Mouse (Mus musculus) hindbrain, embryonic 11.5 days (tissue): ENCODE measurements at regions not wholly inside any gene's neighbourhood (a gene's known extent, or its start where the extent isn't known, plus 50 kb on each side); places are given as distances from the start of the nearest gene placed in this dataset.

Source experiments
- ATAC-seq: fragments of 200-750 bp; cut with Nextera tagmentation; 2 replicates; pipeline ENCODE4 v1.8.0; 2017; ENCODE audit warnings: mild to moderate bottlenecking, moderate TSS enrichment, moderate library complexity; ENCODE audit not compliant: low FRiP score
- DNase-seq: peaks from one replicate; pipeline ENCODE4 v3.0.0-alpha.2; 2015; ENCODE audit warnings: low spot score
- H3K27ac ChIP-seq: fragments of 300-500 bp; sonication (generic); 2 replicates; pipeline ENCODE4 v1.5.1; 2014; ENCODE audit warnings: mild to moderate bottlenecking, low read depth, low read length
- H3K27me3 ChIP-seq: fragments of 300-500 bp; sonication (generic); 2 replicates; pipeline ENCODE4 v1.6.1; 2014; ENCODE audit warnings: mild to moderate bottlenecking, low read length, moderate library complexity, mixed read lengths; ENCODE audit not compliant: control insufficient read depth, insufficient read depth
- H3K36me3 ChIP-seq: fragments of 300-500 bp; sonication (generic); 2 replicates; pipeline ENCODE4 v1.6.1; 2014; ENCODE audit warnings: mild to moderate bottlenecking, low read length, moderate library complexity, mixed read lengths; ENCODE audit not compliant: control insufficient read depth, insufficient read depth
- H3K4me1 ChIP-seq: fragments of 300-500 bp; sonication (generic); replicated peaks from 2 replicates; pipeline ENCODE4 v1.6.1; 2014; ENCODE audit warnings: low read length, mixed read lengths; ENCODE audit not compliant: control insufficient read depth, insufficient read depth
- H3K4me2 ChIP-seq: fragments of 300-500 bp; sonication (generic); replicated peaks from 2 replicates; pipeline ENCODE4 v1.6.1; 2014; ENCODE audit warnings: mild to moderate bottlenecking, low read depth, low read length
- H3K4me3 ChIP-seq: fragments of 300-500 bp; sonication (generic); 2 replicates; pipeline ENCODE4 v1.5.1; 2014; ENCODE audit warnings: low read depth, low read length
- H3K9ac ChIP-seq: fragments of 300-500 bp; sonication (generic); 2 replicates; pipeline ENCODE4 v1.6.1; 2014; ENCODE audit warnings: low read depth, low read length
- H3K9me3 ChIP-seq: fragments of 300-500 bp; sonication (generic); 2 replicates; pipeline ENCODE4 v1.6.1; 2016; ENCODE audit warnings: low read length; ENCODE audit not compliant: control insufficient read depth
- WGBS: fragments of 180-500 bp; shearing (Covaris S2); extraction: QIAGEN DNeasy Blood & Tissue Kit; methylation state at CpG from one replicate; pipeline ENCODE4 v1.1.7; 2014; 5-methylcytosine and 5-hydroxymethylcytosine counted together

- DNase-seq (no peak), ATAC-seq (no peak)
- H3K36me3 ChIP-seq, result no peaks in the 10 kb centered on the region
- H3K4me2 ChIP-seq, result no peak overlapping the region
- H3K4me3 ChIP-seq, result no peak overlapping the region
- H3K4me1 ChIP-seq, result no peaks in the 10 kb centered on the region
- H3K27ac ChIP-seq, result no peak overlapping the region
- no peaks in the 10 kb centered on the region for H3K27me3 ChIP-seq
- no peak overlapping the region for H3K9ac ChIP-seq
- H3K9me3 ChIP-seq, result no peaks in the 10 kb centered on the region
Observed at GRCm38 (mm10) chr3:104287900-104288299, 67.7 kb upstream of the Magi3 start.

DNA sequence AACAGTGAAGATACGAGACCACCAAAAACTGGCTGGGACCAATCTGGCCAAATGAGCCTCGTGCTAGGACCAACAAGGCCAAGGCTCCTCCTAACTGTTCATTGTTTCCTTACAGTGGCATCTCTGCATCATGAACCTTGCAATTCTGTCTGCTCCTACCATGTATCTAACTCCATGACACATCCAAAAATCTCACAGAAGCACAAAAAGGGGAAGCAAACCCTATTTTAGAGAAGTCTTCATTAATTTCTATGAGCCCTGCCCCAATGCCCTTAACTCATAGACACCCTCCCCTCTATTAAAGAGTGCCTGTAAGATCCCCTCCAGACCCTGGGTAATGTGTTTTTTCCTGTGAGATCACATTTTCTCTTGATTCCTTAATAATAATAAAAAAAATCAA lies 64.8 kb upstream of the Magi3 start:
- H3K4me3 ChIP-seq, result no peak overlapping the region
- ATAC-seq (no peak), DNase-seq (no peak)
- no peak overlapping the region for H3K9ac ChIP-seq
- no peaks in the 10 kb centered on the region for H3K27me3 ChIP-seq
- WGBS, result 83% methylated on average over 2 of the region's 2 CpGs
- H3K4me2 ChIP-seq, result no peak overlapping the region
- H3K4me1 ChIP-seq, result no peaks in the 10 kb centered on the region
- H3K36me3 ChIP-seq, result no peaks in the 10 kb centered on the region
- H3K9me3 ChIP-seq, result no peaks in the 10 kb centered on the region
- H3K27ac ChIP-seq, result no peak overlapping the region

DNA sequence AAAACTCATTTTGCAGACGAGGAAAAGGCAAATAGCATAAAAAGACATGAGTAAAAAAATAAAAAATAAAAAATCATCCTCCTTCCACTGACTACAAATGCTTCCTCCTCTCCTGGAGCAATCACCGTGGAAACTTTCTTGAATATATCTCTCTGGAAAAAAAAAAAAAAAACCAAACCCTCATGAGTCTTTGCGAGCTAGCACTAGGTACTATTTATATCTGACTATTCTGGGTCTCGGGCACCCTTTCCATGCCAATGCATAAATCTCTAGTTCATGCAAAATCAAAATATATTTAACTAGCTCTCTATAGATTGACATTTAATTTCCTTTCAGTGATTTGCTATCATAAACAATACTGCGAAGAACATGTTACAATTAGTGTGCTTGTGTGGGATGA lies 63.7 kb upstream of the Magi3 start:
- no peaks in the 10 kb centered on the region for H3K4me1 ChIP-seq
- H3K9ac ChIP-seq, result no peak overlapping the region
- H3K4me2 ChIP-seq, result no peak overlapping the region
- no peaks in the 10 kb centered on the region for H3K27me3 ChIP-seq
- no peak overlapping the region for H3K27ac ChIP-seq
- whole genome bisulfite sequencing, result 89% methylated on average over 5 of the region's 5 CpGs
- no peak for ATAC-seq
- no peaks in the 10 kb centered on the region for H3K9me3 ChIP-seq
- H3K4me3 ChIP-seq, result no peak overlapping the region
- no peaks in the 10 kb centered on the region for H3K36me3 ChIP-seq
- no peak for DNase-seq

- 78% methylated on average over 6 of the region's 6 CpGs for WGBS
Observed at GRCm38 (mm10) chr3:104279505-104279904, 59.3 kb upstream of the Magi3 start.

DNA sequence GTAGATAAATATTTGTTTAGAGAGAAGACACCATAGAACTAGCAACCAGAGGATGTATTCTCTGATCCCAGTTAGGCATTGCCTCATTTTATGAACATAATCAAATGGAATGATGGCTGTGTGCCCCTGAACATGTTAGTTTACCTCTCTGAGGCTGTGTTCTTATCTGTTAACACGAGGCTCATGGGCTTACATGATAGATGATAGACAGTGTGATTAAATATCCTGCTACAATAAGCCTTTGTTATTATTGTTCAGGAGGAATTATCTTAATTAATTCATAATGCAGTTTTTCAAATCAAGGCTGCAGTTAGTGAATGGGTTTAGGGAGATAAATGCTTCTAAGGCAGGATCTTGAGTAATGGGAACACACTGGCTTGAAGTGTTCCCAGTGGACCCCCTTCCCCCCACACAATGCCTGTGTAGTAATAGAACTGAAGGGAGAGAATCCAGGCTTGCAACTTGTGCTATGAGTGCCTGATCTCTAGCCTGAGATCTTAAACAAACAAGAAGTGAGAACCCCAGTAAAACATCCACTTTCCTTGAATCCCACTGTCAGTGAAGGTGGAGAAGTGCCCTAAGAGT lies 54.6 kb upstream of the Magi3 start:
- Histone ChIP-seq H3K4me2 (no peak overlapping the region), H3K27ac (no peak overlapping the region)
- 60% methylated on average over 1 of the region's 1 CpGs for WGBS

More at GRCm38 (mm10) chr3:104279505-104279904, 59.3 kb upstream of the Magi3 start:
- no peak overlapping the region for H3K27ac ChIP-seq
- H3K4me1 ChIP-seq, result no peaks in the 10 kb centered on the region
- no peaks in the 10 kb centered on the region for H3K36me3 ChIP-seq
- H3K4me2 ChIP-seq, result no peak overlapping the region
- no peak overlapping the region for H3K4me3 ChIP-seq
- ATAC-seq (no peak), DNase-seq (no peak)
- no peak overlapping the region for H3K9ac ChIP-seq
- H3K27me3 ChIP-seq, result no peaks in the 10 kb centered on the region
- H3K9me3 ChIP-seq, result no peaks in the 10 kb centered on the region

GRCm38 (mm10) chr3:104274084-104274483 lies 53.9 kb upstream of the Magi3 start:
- Histone ChIP-seq H3K9ac (no peak overlapping the region), H3K9me3 (no peaks in the 10 kb centered on the region), H3K36me3 (no peaks in the 10 kb centered on the region), H3K4me2 (no peak overlapping the region), H3K27me3 (no peaks in the 10 kb centered on the region), H3K4me3 (no peak overlapping the region), H3K27ac (no peak overlapping the region), H3K4me1 (no peaks in the 10 kb centered on the region)
- DNase-seq (no peak), ATAC-seq (no peak)

More for the DNA sequence above, 54.6 kb upstream of the Magi3 start:
- Histone ChIP-seq H3K4me1 (no peaks in the 10 kb centered on the region), H3K36me3 (no peaks in the 10 kb centered on the region), H3K27me3 (no peaks in the 10 kb centered on the region), H3K9me3 (no peaks in the 10 kb centered on the region), H3K4me3 (no peak overlapping the region), H3K9ac (no peak overlapping the region)
- DNase-seq, result no peak
- ATAC-seq, result no peak
